Mouse (Mus musculus) ovary, postnatal 36 days (tissue): ENCODE data around the gene Zfp106.

ENCODE experiments used
- DNase-seq: peaks from one replicate; pipeline ENCODE4 v3.0.0; 2022; ENCODE audit warnings: low spot score, mixed read lengths

Gene Zfp106

DNA sequence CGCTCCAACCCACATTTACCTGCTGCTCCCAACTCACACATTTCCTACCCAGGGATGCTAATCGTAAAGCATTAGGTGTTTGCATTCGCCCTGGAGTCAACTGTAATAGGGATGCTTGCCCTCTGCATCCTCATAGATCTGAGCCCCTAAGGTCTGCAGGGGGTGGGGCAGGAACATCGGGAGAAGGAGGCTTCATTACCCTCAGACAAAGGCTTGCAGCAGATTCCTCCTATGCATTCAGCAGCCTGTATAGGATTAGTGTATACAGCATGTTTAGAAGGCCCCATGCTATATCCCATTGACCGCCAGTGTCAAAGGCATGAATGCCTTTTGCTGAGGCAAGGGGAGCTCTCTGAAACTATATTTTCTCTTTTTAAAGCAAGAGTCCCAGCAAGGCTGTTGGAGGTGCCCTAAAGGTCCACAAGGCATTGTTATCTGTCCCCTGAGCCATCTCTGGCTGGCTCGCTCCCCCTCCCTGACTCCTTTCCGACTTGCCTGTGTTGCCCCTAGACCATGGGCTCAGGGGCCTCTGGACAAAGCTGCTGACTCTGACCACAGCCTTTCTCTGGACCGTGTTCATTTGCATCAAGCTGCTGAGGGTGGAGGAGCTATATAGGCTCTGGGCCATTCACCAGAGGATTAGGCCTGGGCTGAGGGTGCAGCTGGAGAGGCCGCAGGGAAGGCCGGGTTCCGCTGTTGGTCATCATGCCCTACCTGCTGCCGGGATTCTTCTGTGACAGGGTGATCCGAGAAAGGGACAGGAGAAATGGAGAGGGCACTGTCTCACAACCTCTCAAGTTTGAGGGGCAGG lies 87.2 kb downstream of the Zfp106 start:
- no peak for DNase-seq

GRCm38 (mm10) chr2:120470856-120471255 lies 92.8 kb downstream of the Zfp106 start:
- no peak for DNase-seq

- no peak for DNase-seq
These were observed 93.9 kb downstream of the Zfp106 start for GRCm38 (mm10) chr2:120469715-120470114.

GRCm38 (mm10) chr2:120469220-120469619 lies 94.4 kb downstream of the Zfp106 start:
- no peak for DNase-seq

- no peak for DNase-seq
These were observed 95.6 kb downstream of the Zfp106 start for GRCm38 (mm10) chr2:120468011-120468410.

- DNase-seq = no peak
These were observed 98.3 kb downstream of the Zfp106 start for GRCm38 (mm10) chr2:120465397-120465785.

GRCm38 (mm10) chr2:120464732-120465396 lies 98.8 kb downstream of the Zfp106 start:
- DNase-seq = no peak

GRCm38 (mm10) chr2:120464091-120464490 lies 99.6 kb downstream of the Zfp106 start:
- peak; percentile 25 for DNase-seq

- no peak for DNase-seq
These were observed 100.3 kb downstream of the Zfp106 start for GRCm38 (mm10) chr2:120463328-120463727.

DNA sequence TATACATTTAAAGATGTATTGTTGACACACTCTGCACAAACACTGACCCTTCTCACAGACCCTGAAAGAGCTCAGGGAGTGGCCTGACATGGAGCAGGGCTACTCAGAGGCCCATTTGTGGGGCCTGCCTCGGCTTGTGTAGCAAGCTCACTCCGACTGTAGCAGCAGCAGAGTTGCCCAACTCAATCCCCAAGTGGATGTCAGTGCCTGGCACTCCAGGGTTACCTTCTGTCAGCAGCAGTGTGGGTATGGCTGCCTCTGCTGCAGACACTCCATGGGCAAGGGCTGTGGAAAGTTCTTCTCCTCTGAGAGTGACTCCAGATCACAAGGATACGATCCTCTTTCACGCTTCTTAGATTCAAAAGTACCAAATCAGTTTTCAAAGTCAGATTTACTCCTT lies 103.4 kb downstream of the Zfp106 start:
- no peak for DNase-seq
